Mouse (Mus musculus): ENCODE measurements around the gene Slc22a23.

The Slc22a23 gene

GRCm38 (mm10) chr13:34156133-34156839 is 188.7 kb downstream of the Slc22a23 start:
- no peak for DNase-seq

GRCm38 (mm10) chr13:34154931-34155272 is 190.1 kb downstream of the Slc22a23 start:
- peak; percentile 67 for DNase-seq

- DNase-seq: peak; percentile 83
Measured at GRCm38 (mm10) chr13:34154217-34154930, 190.6 kb downstream of the Slc22a23 start.

- DNase-seq: no peak
Measured at GRCm38 (mm10) chr13:34153254-34154011, 191.5 kb downstream of the Slc22a23 start.

- DNase-seq: no peak
Measured at GRCm38 (mm10) chr13:34152695-34153094, 192.3 kb downstream of the Slc22a23 start.

GRCm38 (mm10) chr13:34151425-34151824 is 193.6 kb downstream of the Slc22a23 start:
- DNase-seq: no peak

GRCm38 (mm10) chr13:34150271-34151027 is 194.5 kb downstream of the Slc22a23 start:
- no peak for DNase-seq

GRCm38 (mm10) chr13:34149463-34150176 is 195.4 kb downstream of the Slc22a23 start:
- DNase-seq: no peak

GRCm38 (mm10) chr13:34148767-34149392 is 196.1 kb downstream of the Slc22a23 start:
- DNase-seq: peak; percentile 38

GRCm38 (mm10) chr13:34148181-34148580 is 196.8 kb downstream of the Slc22a23 start:
- DNase-seq: no peak

GRCm38 (mm10) chr13:34146916-34147315 is 198.1 kb downstream of the Slc22a23 start:
- DNase-seq: no peak

GRCm38 (mm10) chr13:34143389-34143788 is 201.6 kb downstream of the Slc22a23 start:
- no peak for DNase-seq

GRCm38 (mm10) chr13:34136605-34137004 is 208.4 kb downstream of the Slc22a23 start:
- DNase-seq: no peak

GRCm38 (mm10) chr13:34134276-34134675 is 210.7 kb downstream of the Slc22a23 start:
- DNase-seq: no peak

GRCm38 (mm10) chr13:34133326-34134071 is 211.5 kb downstream of the Slc22a23 start:
- DNase-seq: no peak

- no peak for DNase-seq
Measured at GRCm38 (mm10) chr13:34132875-34133274, 212.1 kb downstream of the Slc22a23 start.

- no peak for DNase-seq
Measured at GRCm38 (mm10) chr13:34132299-34132698, 212.7 kb downstream of the Slc22a23 start.

- DNase-seq: no peak
Measured at GRCm38 (mm10) chr13:34131708-34132060, 213.3 kb downstream of the Slc22a23 start.

- no peak for DNase-seq
Measured at GRCm38 (mm10) chr13:34131011-34131707, 213.8 kb downstream of the Slc22a23 start.

- peak; percentile 48 for DNase-seq
Measured at GRCm38 (mm10) chr13:34130226-34130731, 214.7 kb downstream of the Slc22a23 start, which contains the start of gene Tubb2b. Gene Tubb2b, minus strand, starts transcription at chr13:34130466.

Measured in kidney, adult 11 months (tissue).